Mouse (Mus musculus) kidney, embryonic 14.5 days (tissue): ENCODE measurements around the gene Gatad2a. TPM values are rescaled to one million over a fixed set of nuclear protein-coding genes. Genes with fewer than 3 reads are reported as not detected.

ENCODE experiments used
- ATAC-seq: fragments of 200-750 bp; cut with Nextera tagmentation; 2 replicates; pipeline ENCODE4 v1.8.0; 2017; ENCODE audit warnings: moderate number of reproducible peaks, mild to moderate bottlenecking, moderate TSS enrichment, moderate library complexity; ENCODE audit not compliant: low FRiP score, low TSS enrichment
- H3K27ac ChIP-seq: fragments of 300-500 bp; sonication (generic); 2 replicates; pipeline ENCODE4 v1.5.1; 2014; ENCODE audit warnings: low read depth, mild to moderate bottlenecking, low read length, moderate library complexity, mixed read lengths
- H3K27me3 ChIP-seq: fragments of 300-500 bp; sonication (generic); 2 replicates; pipeline ENCODE4 v1.6.1; 2014; ENCODE audit warnings: mild to moderate bottlenecking, low read length; ENCODE audit not compliant: control insufficient read depth, insufficient read depth
- H3K36me3 ChIP-seq: fragments of 300-500 bp; sonication (generic); 2 replicates; pipeline ENCODE4 v1.6.1; 2014; ENCODE audit warnings: low read length, mixed read lengths; ENCODE audit not compliant: control insufficient read depth, insufficient read depth
- H3K4me1 ChIP-seq: fragments of 300-500 bp; sonication (generic); 2 replicates; pipeline ENCODE4 v1.6.1; 2014; ENCODE audit warnings: low read length, mixed read lengths; ENCODE audit not compliant: control insufficient read depth, insufficient read depth
- H3K4me2 ChIP-seq: fragments of 300-500 bp; sonication (generic); replicated peaks from 2 replicates; pipeline ENCODE4 v1.6.1; 2014; ENCODE audit warnings: low read depth, mild to moderate bottlenecking, low read length
- H3K4me3 ChIP-seq: fragments of 300-500 bp; sonication (generic); 2 replicates; pipeline ENCODE4 v1.5.1; 2014; ENCODE audit warnings: mild to moderate bottlenecking, low read length
- H3K9ac ChIP-seq: fragments of 300-500 bp; sonication (generic); 2 replicates; pipeline ENCODE4 v1.6.1; 2014; ENCODE audit warnings: low read depth, mild to moderate bottlenecking, low read length, moderate library complexity
- H3K9me3 ChIP-seq: fragments of 300-500 bp; sonication (generic); 2 replicates; pipeline ENCODE4 v1.6.1; 2016; ENCODE audit warnings: low read length; ENCODE audit not compliant: control insufficient read depth
- WGBS: fragments of 180-500 bp; shearing (Covaris S2); extraction: QIAGEN DNeasy Blood & Tissue Kit; methylation state at CpG from one replicate; pipeline ENCODE4 v1.1.7; 2014; 5-methylcytosine and 5-hydroxymethylcytosine counted together
- polyA plus RNA-seq: library from polyadenylated mRNA; unstranded; fragments of >200 nt; fragmentation: Nextera tagmentation; extraction: Ambion mirVana; gene quantifications from 2 replicates; pipeline ENCODE4 v1.2.1, GENCODE M21; 2014

Gene Gatad2a
- polyA plus RNA-seq, 1 experiment from 2014 or later, result 59.0 TPM

- no peaks in the 10 kb centered on the region for H3K9me3 ChIP-seq
- ATAC-seq, result no peak
- H3K9ac ChIP-seq, result peak overlapping the region; percentile 58
- H3K4me1 ChIP-seq, result peaks cover 32% of the 10 kb centered on the region
- H3K27ac ChIP-seq, result peak overlapping the region; percentile 65
- H3K4me3 ChIP-seq, result peak overlapping the region; percentile 99
- peak overlapping the region; percentile 84 for H3K4me2 ChIP-seq
- H3K36me3 ChIP-seq, result no peaks in the 10 kb centered on the region
- no peaks in the 10 kb centered on the region for H3K27me3 ChIP-seq
- WGBS, result 28% methylated on average over 5 of the region's 5 CpGs
Measured at GRCm38 (mm10) chr8:69974806-69975205, 21.4 kb downstream of the Gatad2a start.

- Histone ChIP-seq H3K27ac (peak overlapping the region; percentile 65), H3K4me3 (peak overlapping the region; percentile 99), H3K4me1 (peaks cover 33% of the 10 kb centered on the region), H3K27me3 (no peaks in the 10 kb centered on the region), H3K4me2 (peak overlapping the region; percentile 84), H3K36me3 (no peaks in the 10 kb centered on the region), H3K9me3 (no peaks in the 10 kb centered on the region), H3K9ac (peak overlapping the region; percentile 96)
- ATAC-seq, result peak; percentile 97
- 0% methylated on average over 46 of the region's 50 CpGs for WGBS
Measured at GRCm38 (mm10) chr8:69974194-69974614, 22.0 kb downstream of the Gatad2a start.

- Histone ChIP-seq H3K27me3 (no peaks in the 10 kb centered on the region), H3K4me1 (peaks cover 33% of the 10 kb centered on the region), H3K9ac (peak overlapping the region; percentile 96), H3K4me2 (peak overlapping the region; percentile 84), H3K36me3 (no peaks in the 10 kb centered on the region), H3K27ac (peak overlapping the region; percentile 90), H3K9me3 (no peaks in the 10 kb centered on the region), H3K4me3 (peak overlapping the region; percentile 99)
- ATAC-seq, result no peak; the same call in none of the 2 replicates
- WGBS, result under 1% methylated on average over 36 of the region's 68 CpGs
Measured at GRCm38 (mm10) chr8:69973442-69974161, 22.6 kb downstream of the Gatad2a start.

- Histone ChIP-seq H3K4me3 (peak overlapping the region; percentile 99), H3K27ac (no peak overlapping the region), H3K4me2 (peak overlapping the region; percentile 84), H3K9me3 (no peaks in the 10 kb centered on the region), H3K4me1 (peaks cover 33% of the 10 kb centered on the region), H3K27me3 (no peaks in the 10 kb centered on the region), H3K36me3 (no peaks in the 10 kb centered on the region), H3K9ac (peak overlapping the region; percentile 96)
- no peak for ATAC-seq
- 6% methylated on average over 7 of the region's 7 CpGs for WGBS
Measured at GRCm38 (mm10) chr8:69973063-69973441, 23.1 kb downstream of the Gatad2a start.

GRCm38 (mm10) chr8:69970880-69971279 lies 25.3 kb downstream of the Gatad2a start:
- no peak overlapping the region for H3K4me3 ChIP-seq
- no peak overlapping the region for H3K27ac ChIP-seq
- H3K36me3 ChIP-seq, result no peaks in the 10 kb centered on the region; the same call in 1 of the 2 replicates
- no peak overlapping the region for H3K9ac ChIP-seq
- no peak for ATAC-seq
- peaks cover 33% of the 10 kb centered on the region for H3K4me1 ChIP-seq
- H3K27me3 ChIP-seq, result no peaks in the 10 kb centered on the region
- WGBS, result 77% methylated on average over 2 of the region's 2 CpGs
- no peak overlapping the region for H3K4me2 ChIP-seq
- no peaks in the 10 kb centered on the region for H3K9me3 ChIP-seq

GRCm38 (mm10) chr8:69967291-69967933 lies 28.8 kb downstream of the Gatad2a start:
- WGBS, result 82% methylated on average over 4 of the region's 4 CpGs
- Histone ChIP-seq H3K4me1 (peaks cover 22% of the 10 kb centered on the region), H3K27ac (no peak overlapping the region), H3K27me3 (no peaks in the 10 kb centered on the region), H3K4me2 (no peak overlapping the region), H3K9me3 (no peaks in the 10 kb centered on the region), H3K4me3 (no peak overlapping the region), H3K36me3 (no peaks in the 10 kb centered on the region; the same call in 1 of the 2 replicates), H3K9ac (no peak overlapping the region)
- no peak for ATAC-seq

DNA sequence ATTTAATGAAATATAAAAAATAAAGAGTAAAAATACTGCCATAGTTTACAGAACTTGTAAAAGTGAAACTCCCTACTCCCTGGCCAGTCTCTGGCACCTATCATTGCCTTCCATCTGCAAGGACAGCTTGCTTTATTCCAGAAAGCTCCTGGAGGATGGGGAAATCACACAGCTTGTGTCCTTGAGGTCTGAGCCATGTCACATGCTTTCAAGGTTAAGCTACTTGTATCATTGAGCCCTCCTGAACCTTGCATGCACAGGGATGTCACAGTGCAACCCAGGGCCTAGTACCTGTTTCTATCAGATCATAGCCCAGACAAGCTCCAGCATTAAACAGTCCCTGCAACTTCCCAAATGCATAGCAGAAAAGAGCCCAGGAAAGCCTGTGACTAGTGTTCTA lies 36.9 kb downstream of the Gatad2a start:
- ATAC-seq, result no peak
- H3K4me2 ChIP-seq, result no peak overlapping the region
- no peak overlapping the region for H3K4me3 ChIP-seq
- peaks cover 8% of the 10 kb centered on the region; the same call in 1 of the 2 replicates for H3K4me1 ChIP-seq
- no peaks in the 10 kb centered on the region for H3K9me3 ChIP-seq
- no peak overlapping the region for H3K9ac ChIP-seq
- H3K36me3 ChIP-seq, result no peaks in the 10 kb centered on the region
- H3K27ac ChIP-seq, result no peak overlapping the region
- H3K27me3 ChIP-seq, result no peaks in the 10 kb centered on the region

DNA sequence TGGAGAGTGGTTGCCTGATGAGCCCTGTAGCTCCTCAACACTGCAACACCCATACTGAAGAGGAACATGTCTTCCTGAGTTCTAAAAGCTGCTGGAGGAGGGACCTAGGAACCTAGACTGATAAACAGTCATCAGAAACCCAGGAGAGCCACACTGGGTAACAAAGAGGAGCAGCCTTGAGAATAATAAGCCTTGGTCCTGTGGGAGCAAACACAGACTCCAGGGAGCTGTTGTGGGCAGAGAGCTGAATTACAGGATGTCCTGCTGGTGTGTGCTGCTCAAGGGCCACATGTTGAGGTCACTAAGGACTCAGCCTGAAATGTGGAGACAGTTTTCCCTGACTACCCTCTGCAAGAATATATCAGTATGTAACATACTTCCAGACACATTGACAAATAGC lies 38.3 kb downstream of the Gatad2a start:
- Histone ChIP-seq H3K27ac (no peak overlapping the region), H3K4me1 (peaks cover 8% of the 10 kb centered on the region; the same call in 1 of the 2 replicates), H3K36me3 (no peaks in the 10 kb centered on the region), H3K27me3 (no peaks in the 10 kb centered on the region), H3K4me2 (no peak overlapping the region), H3K9ac (no peak overlapping the region), H3K9me3 (no peaks in the 10 kb centered on the region), H3K4me3 (no peak overlapping the region)
- ATAC-seq, result no peak

DNA sequence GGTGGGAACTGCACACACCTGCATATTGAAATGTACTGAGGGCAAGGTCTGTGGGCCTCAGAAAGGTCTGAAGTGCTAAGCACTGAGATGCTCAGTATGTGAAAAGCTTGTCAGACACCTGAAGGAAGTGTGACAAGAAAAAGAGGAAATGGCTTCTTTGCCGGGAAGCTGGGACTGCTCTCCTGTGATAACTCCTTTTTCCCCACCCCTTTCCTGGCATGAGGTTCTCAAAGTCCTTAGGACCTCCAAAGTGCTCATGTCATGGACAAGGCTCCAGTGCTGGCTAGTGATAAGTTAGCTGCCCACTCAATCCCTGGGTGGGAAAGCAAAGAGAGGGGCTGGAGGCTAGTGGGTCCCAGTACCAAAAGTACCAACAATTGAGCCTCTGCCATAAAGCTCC lies 38.8 kb downstream of the Gatad2a start:
- Histone ChIP-seq H3K4me3 (no peak overlapping the region), H3K4me1 (peaks cover 8% of the 10 kb centered on the region; the same call in 1 of the 2 replicates), H3K9me3 (no peaks in the 10 kb centered on the region), H3K27ac (no peak overlapping the region), H3K27me3 (no peaks in the 10 kb centered on the region), H3K9ac (no peak overlapping the region), H3K36me3 (no peaks in the 10 kb centered on the region), H3K4me2 (no peak overlapping the region)
- no peak for ATAC-seq
- 48% methylated on average over 1 of the region's 1 CpGs for WGBS
